Mouse (Mus musculus) brain, embryonic 14.5 days (tissue): Measurements from ENCODE around the gene Fars2.

Experiments
- CTCF ChIP-seq: fragments of 200-500 bp; IDR thresholded peaks from 2 replicates; pipeline ENCODE4 v1.5.1; 2012; ENCODE audit warnings: inconsistent platforms, mild to moderate bottlenecking, moderate library complexity, borderline replicate concordance; ENCODE audit not compliant: insufficient read depth, insufficient read length; ENCODE audit errors: extremely low read depth
- POLR2A ChIP-seq: fragments of 200-500 bp; IDR thresholded peaks from 2 replicates; pipeline ENCODE4 v1.6.1; 2012; ENCODE audit warnings: mild to moderate bottlenecking, inconsistent platforms, borderline replicate concordance; ENCODE audit not compliant: poor library complexity, insufficient read depth, insufficient read length, severe bottlenecking; ENCODE audit errors: extremely low read depth

GRCm38 (mm10) chr13:36282018-36282417 lies 164.8 kb downstream of the Fars2 start:
- TF ChIP-seq CTCF = peak; percentile 88
- no peak for TF ChIP-seq POLR2A
